Mouse (Mus musculus): ENCODE measurements around the gene Crim1.

GRCm38 (mm10) chr17:78201221-78202058 lies 1.4 kb downstream of the Crim1 start:
- TF ChIP-seq CTCF (IDR thresholded peaks at IDR 0.05; ENCODE audit: control insufficient read depth, insufficient read depth, low read length), result no peak
- TF ChIP-seq POLR2A (IDR thresholded peaks at IDR 0.05; ENCODE audit: borderline replicate concordance, control insufficient read depth, low read depth, low read length), result no peak
